Mouse (Mus musculus) forebrain, postnatal 0 days (tissue): Measurements from ENCODE around the gene Ikzf1. TPM values are rescaled to one million over a fixed set of nuclear protein-coding genes. Genes with fewer than 3 reads are reported as not detected.

Source experiments
- ATAC-seq: fragments of 200-750 bp; cut with Nextera tagmentation; 2 replicates; pipeline ENCODE4 v1.8.0; 2017; ENCODE audit warnings: mild to moderate bottlenecking, moderate library complexity
- DNase-seq: peaks from one replicate; pipeline ENCODE4 v3.0.0-alpha.2; 2015
- H3K27ac ChIP-seq: fragments of 300-500 bp; sonication (generic); 2 replicates; pipeline ENCODE4 v1.5.1; 2014; ENCODE audit warnings: low read depth, mild to moderate bottlenecking, antibody characterized with exemption, low read length, moderate library complexity, mixed read lengths
- H3K27me3 ChIP-seq: fragments of 300-500 bp; sonication (generic); 2 replicates; pipeline ENCODE4 v1.6.1; 2014; ENCODE audit warnings: mild to moderate bottlenecking, low read length, mixed read lengths; ENCODE audit not compliant: insufficient read depth
- H3K36me3 ChIP-seq: fragments of 300-500 bp; sonication (generic); 2 replicates; pipeline ENCODE4 v1.6.1; 2014; ENCODE audit warnings: mild to moderate bottlenecking, moderate library complexity; ENCODE audit not compliant: insufficient read depth
- H3K4me1 ChIP-seq: fragments of 300-500 bp; sonication (generic); 2 replicates; pipeline ENCODE4 v1.6.1; 2014; ENCODE audit warnings: antibody characterized with exemption; ENCODE audit not compliant: insufficient read depth
- H3K4me2 ChIP-seq: fragments of 300-500 bp; sonication (generic); 2 replicates; pipeline ENCODE4 v1.6.1; 2014; ENCODE audit warnings: low read depth, mild to moderate bottlenecking, moderate library complexity
- H3K4me3 ChIP-seq: fragments of 300-500 bp; sonication (generic); 2 replicates; pipeline ENCODE4 v1.5.1; 2014; ENCODE audit warnings: low read depth, low read length, mixed read lengths
- H3K9ac ChIP-seq: fragments of 300-500 bp; sonication (generic); 2 replicates; pipeline ENCODE4 v1.6.1; 2014; ENCODE audit warnings: mild to moderate bottlenecking
- H3K9me3 ChIP-seq: fragments of 300-500 bp; sonication (generic); 2 replicates; pipeline ENCODE4 v1.6.1; 2016; ENCODE audit warnings: low read length
- CTCF ChIP-seq: sonication (generic); IDR thresholded peaks from 2 replicates; pipeline ENCODE4 v1.5.1; 2016; ENCODE audit warnings: antibody characterized with exemption, control low read depth, low read depth
- WGBS: fragments of 180-500 bp; shearing (Covaris S2); extraction: QIAGEN DNeasy Blood & Tissue Kit; methylation state at CpG from one replicate; pipeline ENCODE4 v1.1.7; 2014; 5-methylcytosine and 5-hydroxymethylcytosine counted together
- polyA plus RNA-seq: library from polyadenylated mRNA; unstranded; fragments of >200 nt; fragmentation: Nextera tagmentation; extraction: Ambion mirVana; gene quantifications from 2 replicates; pipeline ENCODE4 v1.2.1, GENCODE M21; 2015
- total RNA-seq: library from RNA; depleted of rRNA; stranded (reverse); fragments of >200 nt; gene quantifications from 2 replicates; pipeline ENCODE4 v1.2.3, GENCODE M21; 2014

Gene Ikzf1
- total and polyA plus RNA-seq, 2 experiments from 2014 or later = 1.8 to 4.9 TPM

DNA sequence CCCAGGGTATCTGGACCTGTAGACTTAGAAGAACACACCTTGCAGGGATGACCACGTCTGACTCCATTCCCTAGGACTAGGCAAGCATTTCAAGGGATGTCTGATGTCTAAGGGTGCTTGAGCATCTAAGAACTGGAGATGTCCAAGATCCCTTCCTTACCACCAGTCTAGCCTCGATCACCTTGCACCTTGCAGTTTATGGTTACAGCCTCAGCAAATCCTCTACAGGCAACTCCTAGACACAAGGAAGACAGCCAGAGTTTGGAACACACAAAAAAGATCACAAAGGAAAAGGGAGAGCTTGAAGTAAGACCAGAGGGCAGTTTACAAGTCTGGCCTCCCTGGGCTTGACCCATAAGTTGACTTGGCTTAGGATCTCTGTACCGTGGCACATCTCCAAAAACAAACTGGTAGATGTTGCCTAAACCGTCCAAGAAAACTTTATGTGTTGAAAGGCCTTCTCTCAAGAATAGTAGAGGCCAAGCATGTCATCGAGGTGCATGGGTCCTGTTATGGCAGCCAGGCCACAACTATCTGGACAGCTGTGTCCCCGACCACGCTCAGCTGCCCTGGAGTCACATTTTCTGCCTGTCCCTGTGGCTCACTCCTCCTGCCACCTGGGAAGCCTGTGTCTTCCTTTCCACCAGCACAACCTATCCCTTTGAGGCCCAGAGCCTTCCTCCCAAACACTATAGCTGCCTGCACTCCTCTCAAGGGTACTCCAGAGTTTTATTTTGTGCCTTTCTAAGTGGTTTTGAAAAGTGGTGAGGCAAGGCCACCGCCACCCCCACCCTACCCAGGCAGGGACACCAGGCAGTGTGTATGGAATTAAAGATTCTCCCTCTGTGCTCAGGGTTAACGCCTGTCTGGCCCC is 510 bp upstream of the Ikzf1 start:
- H3K4me3 ChIP-seq = no peak overlapping the region

DNA sequence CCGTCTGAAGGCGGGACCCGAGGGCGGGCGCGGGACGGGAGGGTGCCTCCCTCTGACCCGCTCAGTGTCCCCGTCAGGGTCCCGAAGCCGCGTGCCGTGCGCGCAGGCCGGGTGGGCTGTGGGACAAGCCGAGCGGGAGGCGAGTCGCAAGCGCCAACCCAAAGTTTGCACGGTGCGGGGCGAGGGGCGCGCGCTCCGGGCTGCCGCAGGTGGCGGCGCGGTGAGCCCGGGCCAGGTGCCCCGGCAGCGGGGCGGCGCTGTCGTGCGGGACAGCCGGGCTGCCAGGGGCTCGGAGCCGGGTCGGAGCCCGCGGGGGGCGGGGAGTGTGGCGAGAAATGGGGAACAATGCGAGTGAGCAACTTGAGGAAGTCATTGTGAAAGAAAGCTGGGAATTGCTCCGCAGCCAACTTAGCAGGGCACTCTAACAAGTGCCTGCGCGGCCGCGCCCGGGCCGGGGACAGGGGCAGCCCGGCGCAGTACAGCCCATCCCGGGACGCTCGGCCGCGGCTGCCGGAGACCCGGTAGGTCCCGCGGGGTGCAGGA is 1.1 kb downstream of the Ikzf1 start:
- WGBS = under 1% methylated on average over 66 of the region's 66 CpGs
- no peak for DNase-seq

More for the DNA sequence above, 510 bp upstream of the Ikzf1 start:
- 73% methylated on average over 9 of the region's 9 CpGs for WGBS
- Histone ChIP-seq H3K4me1 (no peaks in the 10 kb centered on the region), H3K9me3 (no peaks in the 10 kb centered on the region), H3K36me3 (no peaks in the 10 kb centered on the region), H3K4me2 (no peak overlapping the region), H3K27me3 (peaks cover 24% of the 10 kb centered on the region; the same call in 1 of the 2 replicates), H3K27ac (no peak overlapping the region), H3K9ac (no peak overlapping the region)
- DNase-seq (no peak), ATAC-seq (0 out of 2 replicates have a peak, but pooled peaks have one; percentile 5)
- no peak for TF ChIP-seq CTCF

DNA sequence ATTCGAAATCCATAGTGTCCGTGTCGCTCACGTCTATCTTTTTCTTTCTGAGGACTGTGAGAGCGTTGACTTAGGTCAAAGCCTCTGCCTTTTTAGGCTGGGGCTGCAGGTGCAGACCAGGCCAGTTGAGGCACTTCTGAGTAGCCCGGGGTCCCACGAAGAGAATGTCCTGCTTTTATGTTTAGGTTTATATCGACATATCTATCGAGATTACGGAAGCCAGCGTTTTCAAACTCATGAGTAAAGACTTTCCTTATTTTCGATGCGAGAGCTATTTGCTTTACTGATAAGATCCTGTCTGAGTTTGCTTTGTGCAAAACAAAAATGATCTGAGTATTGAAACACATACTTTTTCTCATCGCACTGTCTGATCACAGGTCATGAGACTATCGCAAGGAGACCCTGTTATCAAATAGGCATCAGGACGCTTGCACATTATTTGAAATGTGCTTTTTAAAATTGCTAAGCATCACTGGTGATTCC is 1.8 kb downstream of the Ikzf1 start:
- Histone ChIP-seq H3K4me2 (peak overlapping the region; percentile 93), H3K36me3 (no peaks in the 10 kb centered on the region), H3K27ac (no peak overlapping the region), H3K4me3 (peak overlapping the region; percentile 58), H3K4me1 (no peaks in the 10 kb centered on the region), H3K27me3 (peaks cover 24% of the 10 kb centered on the region; the same call in 1 of the 2 replicates), H3K9ac (no peak overlapping the region), H3K9me3 (no peaks in the 10 kb centered on the region)
- 9% methylated on average over 16 of the region's 16 CpGs for WGBS
- DNase-seq (peak; percentile 50), ATAC-seq (no peak)
- no peak for TF ChIP-seq CTCF

More for the DNA sequence above, 1.1 kb downstream of the Ikzf1 start:
- H3K9ac ChIP-seq = peak overlapping the region; percentile 35; the same call in 1 of the 2 replicates
- no peaks in the 10 kb centered on the region for H3K9me3 ChIP-seq
- H3K4me2 ChIP-seq = peak overlapping the region; percentile 93
- peak; percentile 48 for ATAC-seq
- peaks cover 24% of the 10 kb centered on the region; the same call in 1 of the 2 replicates for H3K27me3 ChIP-seq
- peak overlapping the region; percentile 58 for H3K4me3 ChIP-seq
- H3K36me3 ChIP-seq = no peaks in the 10 kb centered on the region
- H3K4me1 ChIP-seq = no peaks in the 10 kb centered on the region
- TF ChIP-seq CTCF = no peak
- H3K27ac ChIP-seq = no peak overlapping the region

DNA sequence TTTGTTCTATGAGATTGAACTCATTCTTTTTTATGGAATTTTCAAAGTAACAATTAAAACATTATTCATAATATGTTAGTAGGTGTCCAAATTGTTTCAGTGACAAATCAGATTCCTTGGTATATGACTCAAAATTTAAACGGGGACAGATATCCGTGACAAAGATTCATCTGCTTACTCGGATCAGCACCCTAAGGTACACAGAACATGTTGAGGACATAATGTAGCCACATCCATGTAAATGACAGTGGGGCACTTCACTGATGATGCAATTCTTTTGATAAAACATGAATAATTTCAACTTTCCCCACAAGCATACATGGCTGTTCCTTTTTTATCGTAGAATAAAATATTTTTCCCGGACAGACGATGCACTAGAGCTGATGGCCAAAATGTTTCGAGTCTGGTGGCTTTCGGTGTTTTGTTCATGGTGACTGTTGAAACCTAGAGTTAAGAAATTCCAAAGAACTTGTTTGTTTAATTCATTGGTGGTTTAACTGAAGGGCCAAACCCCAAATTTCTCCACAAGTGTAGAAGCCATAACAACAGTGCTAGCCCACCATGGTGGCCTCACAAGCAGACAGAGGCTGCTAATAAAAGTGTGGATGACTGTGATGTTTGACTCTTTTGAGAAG is 2.9 kb downstream of the Ikzf1 start:
- no peak overlapping the region for H3K4me2 ChIP-seq
- H3K36me3 ChIP-seq = no peaks in the 10 kb centered on the region
- H3K27ac ChIP-seq = no peak overlapping the region
- H3K27me3 ChIP-seq = peaks cover 24% of the 10 kb centered on the region; the same call in 1 of the 2 replicates
- no peaks in the 10 kb centered on the region for H3K9me3 ChIP-seq
- H3K4me1 ChIP-seq = no peaks in the 10 kb centered on the region
- DNase-seq = no peak
- no peak for ATAC-seq
- WGBS = 91% methylated on average over 8 of the region's 8 CpGs
- H3K4me3 ChIP-seq = no peak overlapping the region
- TF ChIP-seq CTCF = no peak
- H3K9ac ChIP-seq = no peak overlapping the region

GRCm38 (mm10) chr11:11688766-11689330 is 4.0 kb downstream of the Ikzf1 start:
- Histone ChIP-seq H3K27ac (no peak overlapping the region), H3K36me3 (no peaks in the 10 kb centered on the region), H3K4me2 (no peak overlapping the region), H3K4me1 (no peaks in the 10 kb centered on the region), H3K9ac (no peak overlapping the region), H3K9me3 (no peaks in the 10 kb centered on the region), H3K27me3 (peaks cover 24% of the 10 kb centered on the region; the same call in 1 of the 2 replicates), H3K4me3 (no peak overlapping the region)
- DNase-seq (no peak), ATAC-seq (no peak)
- no peak for TF ChIP-seq CTCF
- WGBS = 91% methylated on average over 6 of the region's 6 CpGs

DNA sequence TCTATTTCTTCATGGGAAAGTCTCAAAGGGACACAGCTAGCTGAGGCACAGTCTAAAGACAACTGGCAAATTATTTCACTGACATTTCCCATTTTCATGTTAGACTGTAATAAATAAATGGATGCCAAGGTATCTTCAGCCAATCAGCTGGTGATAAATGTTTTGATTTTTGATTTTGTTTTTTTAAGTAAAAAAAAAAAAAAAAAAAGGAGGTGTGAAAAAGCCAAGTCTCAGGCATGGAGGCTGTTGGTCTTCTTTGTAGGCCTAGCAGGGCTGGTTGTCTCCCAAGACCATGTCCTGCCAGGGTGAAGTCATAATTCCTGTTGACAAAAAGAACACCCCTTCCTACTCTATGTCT is 4.9 kb downstream of the Ikzf1 start:
- no peaks in the 10 kb centered on the region for H3K36me3 ChIP-seq
- no peak overlapping the region for H3K27ac ChIP-seq
- H3K9ac ChIP-seq = no peak overlapping the region
- TF ChIP-seq CTCF = no peak
- no peak for ATAC-seq
- peaks cover 20% of the 10 kb centered on the region; the same call in 1 of the 2 replicates for H3K27me3 ChIP-seq
- no peak overlapping the region for H3K4me2 ChIP-seq
- no peaks in the 10 kb centered on the region for H3K9me3 ChIP-seq
- H3K4me1 ChIP-seq = no peaks in the 10 kb centered on the region
- no peak overlapping the region for H3K4me3 ChIP-seq
- DNase-seq = no peak
